Mouse (Mus musculus): ENCODE measurements at regions not wholly inside any gene's neighbourhood (a gene's known extent, or its start where the extent isn't known, plus 50 kb on each side); places are given as distances from the start of the nearest gene placed in this dataset.

DNA sequence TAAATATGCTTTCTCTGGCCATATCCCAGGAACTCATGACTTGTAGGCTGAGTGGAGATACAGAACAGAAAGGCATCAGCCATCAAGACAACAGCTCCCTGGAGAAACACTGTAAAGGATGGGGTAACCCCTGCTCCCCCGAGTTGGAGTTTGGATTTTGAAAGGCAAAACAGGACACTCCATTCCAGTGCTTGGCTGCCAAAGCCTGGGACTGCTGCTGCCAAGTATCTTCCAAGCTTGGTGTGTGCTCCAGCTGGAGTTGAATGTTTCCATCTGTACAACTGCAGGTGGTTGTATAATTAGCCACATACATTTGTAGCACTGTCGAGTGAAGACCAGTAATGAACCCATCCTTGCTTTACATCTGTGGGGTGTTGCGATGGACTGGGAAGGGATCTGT, 62.1 kb downstream of the 4933412E24Rik start:
- DNase-seq (ENCODE audit: low spot score) = no peak

DNA sequence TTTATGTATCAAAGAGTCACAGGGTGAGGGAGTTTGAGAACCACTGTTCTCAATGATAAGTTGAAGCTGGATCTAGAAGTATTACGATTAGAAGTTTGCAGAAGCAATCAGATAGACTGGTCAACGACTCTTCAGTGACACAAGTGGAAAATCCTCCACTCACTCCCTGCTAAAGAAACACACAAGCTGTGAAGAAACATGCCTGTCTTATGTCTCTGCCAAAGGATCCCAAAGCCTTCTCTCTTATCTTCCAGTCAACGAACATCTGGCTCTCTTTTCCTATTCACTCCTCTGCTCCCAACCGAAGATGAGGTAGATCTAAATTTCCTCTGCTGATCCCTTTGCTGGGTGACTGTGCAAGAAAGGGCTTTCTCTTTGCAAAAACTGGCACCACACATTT, 62.6 kb downstream of the 4933412E24Rik start:
- no peak for DNase-seq (ENCODE audit: low spot score)

DNA sequence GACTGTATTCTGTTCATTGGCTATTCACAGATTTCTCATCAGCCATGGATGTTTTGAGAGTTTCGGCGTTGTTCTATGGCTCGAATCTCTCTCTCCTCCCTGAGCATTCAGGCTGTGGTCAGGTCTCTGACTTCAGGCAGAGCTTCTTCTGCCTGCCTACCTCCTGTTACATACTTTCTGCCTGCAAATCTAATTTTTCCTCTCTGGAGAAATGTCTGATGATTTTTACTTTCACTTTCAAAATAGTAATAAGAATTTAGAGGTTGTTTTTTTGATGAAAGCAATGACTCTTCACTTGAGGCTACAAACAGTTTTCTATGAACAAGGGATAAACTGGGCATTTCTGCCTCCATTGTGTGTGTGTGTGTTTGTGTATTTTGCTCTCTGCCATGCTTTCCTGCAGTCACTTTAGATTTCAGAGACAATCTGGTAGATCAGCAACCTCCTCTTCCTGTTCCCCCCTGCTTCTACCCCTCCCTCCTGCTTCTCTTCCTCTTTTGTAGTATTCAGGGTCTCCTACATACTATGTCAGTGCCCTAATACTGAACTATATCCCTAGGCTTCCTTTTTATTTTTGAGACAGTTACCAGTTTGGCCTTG, 65.7 kb downstream of the 4933412E24Rik start:
- DNase-seq (ENCODE audit: low spot score) = no peak

DNA sequence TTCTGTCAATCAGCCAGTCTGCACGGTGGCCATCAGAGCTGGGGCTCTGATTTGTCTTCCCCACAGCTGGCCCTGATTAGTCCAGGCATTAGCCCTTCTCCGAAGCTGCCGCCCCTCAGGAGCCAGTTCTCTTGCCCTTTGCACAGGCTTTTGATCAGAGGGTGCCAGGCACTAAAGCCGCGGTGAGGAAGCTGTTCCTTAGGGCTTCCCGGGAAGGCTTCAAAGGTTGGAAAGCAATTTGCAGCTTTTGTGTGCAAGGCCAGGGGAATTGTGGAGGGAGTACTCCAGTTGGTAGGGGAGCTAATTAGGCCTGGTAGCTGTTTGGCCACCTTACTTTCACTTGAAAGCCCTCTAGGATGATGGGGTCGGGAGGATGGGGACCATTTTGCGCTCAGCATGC, 71.2 kb downstream of the 4933412E24Rik start:
- DNase-seq (ENCODE audit: low spot score) = peak; percentile 71

DNA sequence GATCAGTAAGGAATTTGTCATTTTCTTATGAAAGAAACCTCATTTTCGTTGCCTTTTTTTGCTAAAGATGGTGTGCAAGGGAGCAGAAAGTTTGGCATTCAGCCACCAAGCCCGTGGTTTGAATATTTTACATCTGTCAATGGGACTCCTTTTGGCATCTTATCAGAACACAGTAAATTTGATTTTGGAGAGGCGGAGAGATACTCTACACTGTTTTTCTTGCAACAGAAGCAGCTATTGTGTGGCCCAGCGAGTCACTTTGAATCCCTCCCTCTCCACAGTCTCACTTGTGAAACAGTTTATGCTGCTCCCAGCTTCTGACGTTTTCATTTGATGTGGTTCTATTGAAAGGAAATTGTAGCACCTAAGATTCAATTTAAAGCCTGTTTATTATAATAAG, 79.9 kb downstream of the 4933412E24Rik start:
- DNase-seq (ENCODE audit: low spot score) = no peak

DNA sequence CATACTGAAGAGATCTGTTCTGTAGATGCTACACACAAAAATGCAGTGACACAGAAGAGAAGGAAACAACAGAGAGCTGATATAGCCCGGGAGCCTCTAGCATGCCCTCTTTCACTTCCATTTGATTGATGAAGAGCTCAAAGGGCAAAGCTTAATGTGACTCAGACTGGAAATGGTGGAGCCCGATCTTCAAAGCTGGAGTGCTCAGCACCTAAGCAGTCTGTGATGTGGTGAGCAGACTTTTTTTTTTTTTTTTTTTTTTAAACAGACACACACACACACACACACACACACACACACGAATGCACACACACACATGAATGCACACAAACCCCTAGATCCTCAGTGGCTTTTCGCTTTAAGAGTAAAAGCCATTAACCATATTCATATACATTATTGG, 102.6 kb downstream of the 4933412E24Rik start:
- DNase-seq (ENCODE audit: low spot score) = peak; percentile 24

DNA sequence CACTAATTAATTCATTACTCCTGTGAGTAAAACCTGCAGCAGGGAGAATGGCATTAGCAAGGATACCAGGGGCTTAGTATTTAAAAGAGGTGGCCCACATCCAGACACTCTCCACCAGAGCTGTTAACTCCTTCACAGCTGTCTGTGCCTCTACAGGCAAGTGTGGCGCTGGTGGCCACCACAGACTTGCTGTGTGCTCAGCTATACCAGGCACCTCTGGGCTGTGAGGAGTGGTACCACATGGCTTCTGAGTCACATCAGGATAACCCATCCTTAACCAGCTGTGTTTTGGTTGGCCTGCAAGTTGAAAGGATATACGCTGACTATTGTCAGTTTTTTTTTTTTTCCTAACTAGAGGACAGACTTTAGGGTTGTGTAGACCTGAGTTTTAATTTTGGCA, 108.1 kb downstream of the 4933412E24Rik start:
- DNase-seq (ENCODE audit: low spot score) = no peak

DNA sequence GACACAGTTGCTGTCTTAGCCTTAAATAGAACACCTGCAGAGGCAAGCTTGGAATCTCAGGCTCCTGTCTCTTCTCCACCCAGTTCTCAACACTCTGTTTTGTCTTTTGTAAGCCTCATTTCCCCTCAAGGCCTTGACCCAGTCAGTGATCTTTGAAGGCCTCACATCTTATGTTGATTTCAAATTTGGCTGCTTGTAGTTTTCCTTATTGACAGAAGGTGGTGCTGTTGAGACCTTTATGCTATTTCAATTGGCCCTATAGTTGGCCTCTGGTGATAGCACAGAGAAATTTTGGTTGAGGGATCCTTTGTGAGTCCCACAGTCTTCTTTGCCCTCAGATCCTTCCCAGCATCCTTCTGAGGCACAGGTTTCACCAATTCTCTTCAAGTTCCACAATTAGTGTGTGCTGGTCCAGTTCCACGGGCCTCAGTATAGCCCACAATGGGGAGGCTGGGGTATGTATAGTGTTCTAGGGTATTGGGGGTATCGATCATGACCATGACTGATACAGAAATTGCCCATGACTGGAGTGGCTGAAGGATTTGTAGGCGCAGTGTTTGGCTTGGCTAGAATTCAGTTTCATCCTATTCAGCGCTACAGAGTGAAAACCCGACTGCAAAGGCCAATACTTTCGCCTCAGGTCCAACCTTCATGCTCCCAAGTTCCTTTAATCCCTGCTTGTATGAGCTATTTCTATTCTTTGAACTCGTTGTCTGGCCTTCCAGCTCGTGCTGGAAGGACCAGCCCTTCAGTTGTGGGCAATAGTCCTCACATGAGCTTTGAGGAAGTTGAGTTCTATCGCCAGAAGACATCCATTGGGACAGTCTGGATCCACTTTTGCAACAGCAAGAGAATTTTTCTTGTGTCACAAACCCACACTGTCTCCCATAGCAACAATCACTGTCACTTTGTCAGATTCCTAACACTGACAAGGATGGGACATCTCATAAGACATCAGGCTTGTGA, 110.3 kb downstream of the 4933412E24Rik start:
- DNase-seq (ENCODE audit: low spot score) = peak; percentile 66

DNA sequence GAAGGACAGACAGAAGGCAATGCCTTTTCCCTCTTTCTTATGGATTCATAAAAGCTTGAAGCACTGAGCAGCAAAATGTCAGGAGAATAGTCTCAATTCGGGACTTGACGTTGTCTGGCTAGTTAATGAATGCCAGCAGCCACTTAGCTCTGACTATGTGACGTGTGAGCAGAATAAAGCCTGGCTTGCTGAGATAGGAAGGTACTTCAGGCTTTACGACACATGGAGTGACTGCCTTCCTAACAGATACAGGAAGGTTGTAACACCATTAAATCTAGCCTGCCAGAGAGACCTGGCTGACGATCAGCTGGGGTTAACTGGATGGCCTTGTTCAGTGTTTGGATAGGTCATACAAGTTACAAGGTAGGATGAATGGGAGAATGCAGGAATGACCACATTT, 111.7 kb downstream of the 4933412E24Rik start:
- no peak for DNase-seq (ENCODE audit: low spot score)

DNA sequence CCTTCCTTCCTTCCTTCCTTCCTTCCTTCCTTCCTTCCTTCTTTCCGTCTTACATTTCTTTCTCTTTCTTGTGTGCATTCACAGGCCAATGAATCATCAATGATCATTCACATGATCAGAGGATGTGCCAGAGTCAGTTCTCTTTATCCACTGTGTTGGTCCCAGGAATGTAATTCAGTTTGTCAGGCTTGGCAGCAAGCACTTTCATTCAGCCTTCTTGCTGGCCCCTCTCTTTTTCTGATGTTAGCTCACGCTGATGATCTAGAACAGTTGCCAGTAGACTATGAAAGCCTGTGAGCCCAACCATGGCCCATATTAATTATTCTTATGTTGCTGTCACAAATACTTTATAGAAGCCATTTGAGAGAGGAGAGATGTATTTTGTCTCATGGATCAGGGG, 127.4 kb downstream of the 4933412E24Rik start:
- DNase-seq (ENCODE audit: low spot score) = no peak

DNA sequence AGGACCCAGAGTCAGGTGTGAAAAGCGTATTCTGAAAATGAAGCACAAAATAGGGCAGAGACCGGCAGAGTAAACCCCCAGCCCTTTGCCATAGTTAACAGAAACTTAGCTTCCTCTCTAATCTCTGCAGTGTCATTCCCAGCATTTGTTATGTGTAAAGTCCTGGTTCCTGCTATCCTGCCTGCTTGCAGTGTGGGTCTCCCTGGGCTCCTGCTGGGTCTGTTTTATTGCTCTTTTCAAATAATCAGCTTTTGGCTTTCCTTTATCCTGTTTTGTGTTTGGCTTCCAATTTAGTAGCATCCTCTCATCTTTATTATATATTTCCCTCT, 128.3 kb downstream of the 4933412E24Rik start:
- no peak for DNase-seq (ENCODE audit: low spot score)

DNA sequence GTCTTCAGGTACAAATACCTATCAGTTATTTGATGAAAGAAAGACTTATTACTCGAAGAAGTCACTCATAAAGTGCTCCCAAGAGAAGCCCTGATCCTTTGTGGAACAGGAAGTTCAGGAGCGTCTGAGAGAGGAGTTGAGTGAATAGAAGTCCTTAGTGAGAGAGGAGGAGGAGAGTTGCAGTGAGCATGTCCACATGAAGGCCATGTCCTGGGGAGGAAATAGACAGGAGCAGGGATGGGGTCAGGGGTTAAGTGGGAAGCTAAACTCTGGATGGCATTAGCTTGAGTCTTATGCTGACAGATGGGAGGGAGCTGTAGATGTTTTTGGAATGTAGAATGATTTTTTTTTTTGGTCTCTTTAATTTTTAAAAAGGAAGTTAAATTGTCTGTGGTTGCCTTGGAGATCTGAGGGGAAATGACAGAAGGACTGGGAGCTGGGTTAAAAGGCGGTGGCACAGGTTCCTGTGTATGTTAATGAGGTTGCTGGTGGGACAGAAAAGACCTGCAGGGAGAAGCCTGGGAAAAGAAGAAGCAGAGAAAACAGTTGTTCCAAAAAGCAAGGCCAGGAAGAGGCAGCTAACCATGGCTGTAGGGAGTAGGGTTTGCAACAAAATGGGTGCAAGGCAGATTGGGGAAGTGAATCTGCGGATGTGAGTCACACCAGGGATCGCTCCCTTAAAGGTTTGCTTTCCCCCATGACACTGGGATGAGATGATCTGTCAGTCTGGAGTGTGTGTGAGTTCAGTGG, 128.9 kb downstream of the 4933412E24Rik start:
- DNase-seq (ENCODE audit: low spot score) = peak; percentile 56

DNA sequence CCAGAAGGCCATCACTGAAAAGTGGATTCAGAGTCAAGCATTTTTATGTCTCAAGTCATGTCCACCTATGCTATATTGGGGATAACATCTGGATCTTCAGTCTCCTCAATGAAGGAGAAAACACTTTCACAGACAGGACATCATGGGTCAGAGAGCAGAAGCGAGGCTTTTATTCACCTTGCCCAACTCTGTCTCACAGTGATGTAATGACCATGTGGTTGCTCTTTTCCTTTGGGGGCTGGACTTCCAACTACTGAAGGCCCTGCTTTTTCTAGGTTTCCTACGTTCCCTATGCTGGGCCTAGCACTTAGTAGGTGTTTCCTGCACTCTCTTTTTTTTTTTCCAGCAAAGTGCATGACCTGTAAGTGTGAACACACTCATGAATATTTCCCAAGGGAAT, 130.4 kb downstream of the 4933412E24Rik start:
- no peak for DNase-seq (ENCODE audit: low spot score)

DNA sequence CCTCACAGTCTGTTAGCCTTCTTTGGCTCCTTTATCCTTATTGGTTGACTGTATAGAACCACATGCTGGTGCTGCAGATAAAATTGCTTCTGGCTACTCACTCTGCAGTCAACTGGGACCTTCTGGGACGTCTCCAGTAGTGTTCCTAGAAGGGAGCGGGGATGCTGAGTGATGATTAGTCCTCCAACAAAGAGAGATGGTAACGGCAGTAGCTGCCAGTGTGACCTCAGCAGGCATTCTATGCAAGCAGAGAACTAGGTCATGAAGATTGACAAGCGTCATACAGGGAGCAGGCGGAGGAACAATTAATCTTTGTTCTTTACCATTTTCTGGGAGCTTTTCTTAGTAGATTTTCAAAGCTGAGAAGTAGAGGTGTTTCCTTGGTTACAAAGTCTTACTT, 134.0 kb downstream of the 4933412E24Rik start:
- DNase-seq (ENCODE audit: low spot score) = no peak

DNA sequence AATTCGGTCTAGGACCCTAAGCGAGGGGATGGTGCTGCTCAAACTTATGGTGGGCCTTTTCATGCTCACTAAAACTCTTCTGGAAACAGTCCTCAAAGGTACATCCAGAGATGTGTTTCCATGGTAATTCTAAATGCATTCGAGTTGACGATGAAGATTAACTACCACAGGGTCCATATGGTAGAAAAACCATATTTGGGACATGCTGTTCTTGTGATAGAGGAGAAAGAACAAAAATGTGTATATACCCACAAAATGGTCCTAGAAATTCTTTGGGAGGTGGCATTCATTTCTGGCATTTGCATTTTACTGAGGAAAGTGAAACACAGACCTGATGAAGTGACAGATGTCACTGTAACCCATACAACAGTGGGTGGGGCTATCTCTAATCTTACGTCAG, 136.0 kb downstream of the 4933412E24Rik start:
- DNase-seq (ENCODE audit: low spot score) = no peak

DNA sequence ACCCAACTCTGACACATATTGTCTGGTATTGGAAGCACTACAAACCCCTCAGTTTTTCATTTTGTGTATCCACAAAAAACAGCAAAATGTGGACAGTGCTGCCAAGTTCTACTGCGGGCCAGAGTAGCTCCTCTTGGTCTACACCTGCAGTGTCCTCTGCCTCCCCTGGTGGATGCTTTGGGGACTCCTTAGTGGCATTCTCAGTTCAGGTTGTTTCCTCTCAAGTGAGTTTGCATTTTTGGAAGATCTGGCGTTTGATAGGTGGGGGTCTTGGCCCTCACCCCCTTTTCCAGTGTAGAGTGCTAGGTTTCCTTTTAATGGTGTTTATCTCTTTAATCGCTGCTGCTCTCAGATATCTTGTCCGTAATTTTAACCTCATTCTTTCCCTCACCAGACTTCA, 137.1 kb downstream of the 4933412E24Rik start:
- DNase-seq (ENCODE audit: low spot score) = no peak

DNA sequence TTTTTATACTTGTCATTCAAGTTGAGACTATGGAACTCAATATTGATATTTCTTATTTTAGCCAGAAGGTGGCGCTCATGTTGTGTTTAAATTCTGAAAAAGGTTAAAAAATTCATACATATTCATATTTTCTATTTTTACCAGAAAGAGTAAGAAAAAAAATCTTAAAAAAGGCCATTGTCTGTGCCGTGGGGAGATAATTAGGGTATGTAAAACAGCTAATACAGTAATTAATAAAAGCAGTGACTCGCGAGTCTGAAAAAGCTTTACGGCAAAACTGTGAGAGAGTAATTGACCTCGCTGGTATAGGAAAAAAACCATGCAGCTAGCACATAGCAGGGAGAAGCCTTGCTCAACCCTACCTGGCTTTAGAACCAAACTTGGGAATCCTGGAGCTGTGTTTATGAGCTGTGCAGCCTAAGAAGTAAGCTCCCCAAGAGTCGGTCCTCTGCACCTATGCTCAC, 140.1 kb downstream of the 4933412E24Rik start:
- DNase-seq (ENCODE audit: low spot score) = no peak

DNA sequence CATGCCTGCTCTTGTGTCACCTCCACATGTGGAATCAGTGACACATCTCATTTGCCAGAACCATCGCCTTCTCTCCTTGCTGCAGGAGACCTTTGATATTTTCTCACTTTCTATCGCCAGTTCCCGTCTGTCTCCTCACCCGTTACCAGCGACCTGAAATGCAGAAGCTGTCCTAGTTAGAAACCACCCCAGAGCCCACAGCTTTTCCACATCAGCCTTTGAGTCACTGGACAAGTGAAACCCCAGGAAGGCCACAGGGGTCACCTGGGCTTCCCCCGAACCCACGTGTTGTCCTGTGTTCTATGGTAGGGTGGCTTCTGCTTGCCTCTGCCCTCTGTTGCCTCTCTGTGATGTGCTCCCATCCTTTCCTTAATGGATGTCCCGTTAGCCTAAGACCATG, 149.7 kb downstream of the 4933412E24Rik start:
- no peak for DNase-seq (ENCODE audit: low spot score)

DNA sequence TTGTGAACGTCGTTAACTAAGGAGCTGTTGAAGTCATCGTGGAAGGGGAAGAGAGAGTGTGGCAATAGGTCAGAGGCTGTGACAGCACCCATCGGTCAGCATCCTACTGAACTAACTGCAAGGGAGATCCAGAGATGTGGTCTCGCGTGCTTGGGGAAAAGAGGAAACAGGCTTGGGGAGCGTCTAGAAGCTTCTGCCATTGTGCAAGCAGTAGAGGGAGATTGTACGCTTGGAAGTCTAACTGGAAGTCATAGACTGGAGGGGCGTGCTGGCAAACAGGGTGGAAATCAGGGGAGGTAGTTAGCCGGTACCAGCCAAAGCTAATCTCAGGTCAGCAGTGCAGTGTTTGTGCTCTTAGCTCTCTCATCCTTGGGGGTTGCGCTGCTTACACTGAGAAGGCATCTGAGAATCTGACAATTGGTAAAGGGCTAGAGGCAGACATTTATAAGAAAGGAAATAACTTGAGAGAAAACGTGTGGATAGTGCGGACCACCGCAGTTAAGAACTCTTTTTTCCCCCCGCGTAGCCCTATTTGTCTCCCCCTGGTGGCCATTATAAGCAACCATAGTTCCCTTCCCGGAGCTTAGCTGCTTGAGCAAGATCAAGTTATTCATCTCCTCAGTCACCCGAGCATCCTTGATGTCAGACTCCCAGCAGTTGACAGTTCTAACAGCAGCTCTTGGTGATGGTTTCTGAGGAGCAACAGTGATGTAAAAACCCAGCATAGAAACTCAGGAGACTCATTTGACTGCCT, 151.5 kb downstream of the 4933412E24Rik start:
- peak; percentile 64 for DNase-seq (ENCODE audit: low spot score)

DNA sequence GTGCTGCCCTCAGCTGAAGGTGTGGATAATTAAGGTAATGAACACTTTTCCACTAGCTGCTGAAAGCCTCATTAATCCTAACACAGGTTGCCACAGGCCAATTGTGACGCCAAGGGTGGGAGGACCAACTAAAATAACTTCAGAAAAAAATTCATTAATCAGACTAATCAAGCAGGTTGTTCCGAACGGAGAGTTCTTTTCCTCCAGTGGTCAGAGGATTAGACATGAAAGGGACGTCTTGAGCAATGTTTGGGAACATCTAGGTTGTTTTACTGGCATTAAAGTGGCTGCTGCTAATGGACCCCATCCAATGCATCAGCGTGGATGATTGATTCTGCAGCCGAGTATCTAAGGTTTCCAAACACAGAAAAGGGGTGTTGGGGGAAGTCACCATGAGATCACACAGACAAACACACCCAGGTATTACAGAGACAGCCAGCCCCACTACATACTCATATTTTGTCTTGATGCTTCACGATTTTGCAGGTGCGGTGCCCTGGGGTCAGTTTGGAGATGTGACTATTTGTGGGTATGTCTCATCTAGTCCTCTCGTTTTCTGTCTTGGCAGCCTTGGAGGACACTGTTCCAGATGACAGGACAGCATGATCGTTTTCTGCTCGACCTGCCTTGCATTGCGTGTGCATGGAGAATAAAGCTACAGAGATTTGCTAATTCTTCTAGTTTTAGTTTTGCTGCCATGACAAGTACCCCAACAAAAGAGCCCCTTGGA, 164.0 kb downstream of the 4933412E24Rik start:
- DNase-seq (ENCODE audit: low spot score) = no peak

DNA sequence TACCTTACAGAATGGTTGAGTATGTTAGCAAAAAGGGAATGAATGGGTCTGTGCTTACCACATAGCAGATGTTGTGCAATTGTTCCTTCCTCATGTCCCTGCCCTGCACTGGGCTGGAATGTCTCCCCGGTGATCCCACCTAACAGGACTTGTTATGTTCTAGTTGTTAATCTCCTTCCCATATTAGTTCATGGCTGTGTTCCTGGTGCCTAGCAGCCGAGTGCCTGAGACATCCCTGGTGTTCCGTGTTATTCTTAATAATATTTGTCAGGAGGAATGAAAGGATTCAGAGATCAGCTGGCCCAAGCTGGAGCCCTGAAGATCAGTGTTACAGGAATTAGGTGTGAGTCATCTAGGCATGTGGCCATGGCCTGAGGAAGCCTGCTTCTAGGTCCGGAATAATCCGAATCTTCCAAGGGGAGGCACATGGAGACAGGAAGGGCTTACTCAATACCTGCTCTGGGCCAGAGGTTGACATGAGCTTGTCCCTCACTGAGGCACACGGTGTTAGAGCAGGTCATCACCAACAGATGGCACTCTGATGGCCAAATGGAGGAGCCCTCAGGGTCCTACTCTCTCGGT, 171.2 kb downstream of the 4933412E24Rik start:
- DNase-seq (ENCODE audit: low spot score) = no peak
